Mouse (Mus musculus): ENCODE results near the gene Sipa1l1.

Gene Sipa1l1

DNA sequence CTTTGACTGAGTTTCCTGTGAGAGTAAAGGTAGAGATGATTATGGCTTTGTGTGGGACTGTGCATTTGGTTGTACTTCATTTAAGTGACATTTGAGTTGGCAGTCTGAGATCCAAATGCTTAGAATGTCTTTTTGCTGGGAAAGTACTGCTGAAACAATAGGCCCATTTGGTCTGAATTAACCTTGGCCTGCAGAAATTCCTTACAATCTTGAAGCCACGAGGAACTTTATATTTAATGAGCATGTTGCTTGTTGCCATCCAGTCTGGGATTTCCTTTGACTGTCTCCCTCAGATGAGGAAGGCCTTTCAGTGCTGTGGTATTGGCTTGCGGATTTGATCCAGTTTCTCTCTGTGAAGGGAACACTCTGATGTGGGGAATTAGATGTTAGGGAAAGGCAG, 43.9 kb downstream of the Sipa1l1 start:
- DNase-seq = no peak

DNA sequence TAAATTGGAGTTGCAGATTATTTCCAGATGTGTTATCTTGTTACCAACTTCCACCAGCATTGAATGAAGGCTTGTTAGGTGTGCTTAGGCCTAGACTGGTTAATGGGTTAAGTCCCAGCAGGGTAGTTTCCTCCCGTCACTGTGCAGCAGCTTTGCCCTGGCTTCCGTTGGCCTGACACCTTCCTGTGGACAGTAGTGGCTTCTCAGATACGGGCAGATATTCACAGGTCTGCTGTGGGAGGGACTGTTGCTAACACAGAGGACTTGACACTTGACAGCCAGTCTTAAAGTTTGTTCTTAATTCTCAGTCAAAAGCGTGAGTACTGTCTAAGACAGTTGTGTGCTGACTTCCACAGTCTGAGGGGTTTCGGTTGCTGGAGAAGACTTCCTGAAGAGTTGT, 45.8 kb downstream of the Sipa1l1 start:
- DNase-seq = peak; percentile 29

DNA sequence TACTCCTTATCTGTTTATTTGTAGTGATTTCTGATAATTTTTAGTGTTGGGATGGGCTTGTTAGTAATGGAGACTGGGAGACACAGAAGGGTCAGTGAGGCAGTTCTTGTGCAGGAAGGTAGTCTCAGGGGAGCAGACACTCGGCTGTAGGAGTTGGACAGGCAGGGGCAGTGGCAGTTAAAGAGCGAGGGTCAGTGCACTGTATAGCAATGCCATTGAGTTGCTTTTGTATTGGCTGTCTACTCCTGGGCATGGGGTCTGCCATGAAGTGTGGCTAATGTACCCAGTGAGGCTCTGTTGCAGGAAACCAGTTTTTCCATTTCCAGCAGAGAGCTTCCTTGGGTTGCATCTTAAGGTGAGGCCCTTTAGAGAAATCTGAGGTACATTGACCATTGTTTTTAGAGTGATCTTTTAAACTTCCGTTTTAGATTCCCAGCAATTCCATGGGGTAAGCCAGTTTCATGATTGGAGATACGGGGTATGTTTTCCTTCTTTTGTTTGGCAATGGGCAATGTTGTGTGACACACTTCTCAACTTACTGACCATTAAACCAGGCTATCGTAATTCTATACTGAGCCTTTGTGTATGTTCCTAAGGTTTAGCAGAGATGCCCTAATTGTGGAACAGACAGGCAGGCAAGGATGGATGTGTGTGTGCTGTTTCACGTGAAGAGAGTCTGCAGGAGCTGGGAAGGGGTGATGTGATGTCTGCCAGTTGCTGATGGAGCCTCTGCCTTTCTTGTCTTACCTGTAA, 47.9 kb downstream of the Sipa1l1 start:
- no peak for DNase-seq

DNA sequence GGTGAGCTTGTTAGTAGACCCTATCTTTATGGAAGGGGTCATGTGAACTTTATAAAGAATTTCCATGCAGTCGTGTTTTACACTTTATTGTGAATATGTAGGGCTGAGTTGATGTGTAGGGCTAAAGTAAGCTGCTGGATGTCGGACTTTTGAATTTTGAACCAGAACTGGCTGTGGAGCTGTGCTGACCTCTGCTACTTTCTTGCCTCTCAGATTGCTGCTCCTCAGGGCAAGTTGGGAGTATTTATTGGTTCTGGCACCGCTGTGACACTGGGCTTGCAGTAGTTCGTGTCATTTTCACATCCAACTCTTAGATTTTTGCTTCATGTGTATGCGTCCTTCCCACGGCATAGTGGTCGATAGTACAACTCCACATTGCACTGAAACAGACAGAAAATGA, 49.1 kb downstream of the Sipa1l1 start:
- no peak for DNase-seq

GRCm38 (mm10) chr12:82220367-82221089, 51.4 kb downstream of the Sipa1l1 start:
- DNase-seq = no peak

GRCm38 (mm10) chr12:82223126-82223815, 54.2 kb downstream of the Sipa1l1 start:
- DNase-seq = no peak

DNA sequence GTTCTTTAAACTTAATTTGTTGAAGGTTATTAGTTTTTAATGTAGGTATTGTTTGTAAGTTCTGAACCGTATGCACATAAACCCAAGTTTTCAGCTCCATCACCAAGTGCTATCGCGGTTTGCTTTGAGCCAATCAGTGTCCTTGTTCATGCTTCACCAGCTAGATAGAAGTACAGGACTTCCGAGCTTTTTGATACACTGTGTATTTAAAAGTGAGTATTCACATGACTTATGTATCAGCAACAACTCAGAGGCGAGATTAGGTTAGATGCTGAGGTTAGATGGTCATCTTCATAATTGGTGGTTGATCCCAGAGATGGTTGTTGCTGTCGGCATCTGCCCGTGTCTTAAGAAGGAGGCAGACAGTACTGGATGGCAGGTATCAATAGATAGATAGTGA, 55.7 kb downstream of the Sipa1l1 start:
- no peak for DNase-seq

DNA sequence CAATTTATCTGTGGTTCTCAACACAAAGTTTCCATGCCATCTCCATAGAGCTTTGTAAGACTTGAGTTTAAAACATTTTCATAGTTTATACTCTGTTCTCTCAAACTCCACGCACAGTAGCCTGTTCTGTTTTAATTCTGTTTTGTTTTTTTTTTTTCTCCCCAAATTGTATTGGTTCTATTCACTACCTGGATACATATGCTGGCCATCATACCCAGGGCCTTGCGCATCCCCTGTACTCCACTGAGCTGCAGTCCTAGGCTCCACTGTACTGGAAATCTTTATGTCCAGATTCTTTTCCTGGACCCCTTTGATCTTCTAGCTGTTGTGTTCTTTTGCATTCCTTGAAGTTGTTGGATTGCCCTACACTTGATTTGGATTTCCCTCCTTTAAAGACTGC, 56.2 kb downstream of the Sipa1l1 start:
- DNase-seq = no peak

DNA sequence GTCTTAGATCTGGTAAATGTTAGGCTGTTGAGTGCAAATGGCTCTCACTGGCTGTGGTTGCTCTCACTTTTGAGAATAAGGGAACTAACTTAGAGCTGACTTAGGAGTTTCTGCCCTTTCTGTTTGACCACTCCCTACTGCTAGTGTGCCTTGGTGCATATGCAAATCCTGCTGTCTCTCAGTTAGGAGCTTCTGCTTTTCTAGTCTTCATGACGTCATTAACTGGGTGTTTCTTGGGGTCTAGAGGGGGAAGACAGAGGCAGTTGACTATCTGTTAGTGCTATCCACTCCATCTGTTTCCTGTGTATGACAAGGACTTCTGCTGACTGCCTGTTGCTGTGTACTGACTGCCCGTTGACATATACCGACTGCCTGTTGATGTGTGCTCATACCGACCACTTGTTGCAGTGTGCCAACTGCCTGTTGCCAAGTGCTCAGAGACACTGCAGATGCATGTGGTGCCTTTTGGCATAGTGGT, 56.7 kb downstream of the Sipa1l1 start:
- no peak for DNase-seq

DNA sequence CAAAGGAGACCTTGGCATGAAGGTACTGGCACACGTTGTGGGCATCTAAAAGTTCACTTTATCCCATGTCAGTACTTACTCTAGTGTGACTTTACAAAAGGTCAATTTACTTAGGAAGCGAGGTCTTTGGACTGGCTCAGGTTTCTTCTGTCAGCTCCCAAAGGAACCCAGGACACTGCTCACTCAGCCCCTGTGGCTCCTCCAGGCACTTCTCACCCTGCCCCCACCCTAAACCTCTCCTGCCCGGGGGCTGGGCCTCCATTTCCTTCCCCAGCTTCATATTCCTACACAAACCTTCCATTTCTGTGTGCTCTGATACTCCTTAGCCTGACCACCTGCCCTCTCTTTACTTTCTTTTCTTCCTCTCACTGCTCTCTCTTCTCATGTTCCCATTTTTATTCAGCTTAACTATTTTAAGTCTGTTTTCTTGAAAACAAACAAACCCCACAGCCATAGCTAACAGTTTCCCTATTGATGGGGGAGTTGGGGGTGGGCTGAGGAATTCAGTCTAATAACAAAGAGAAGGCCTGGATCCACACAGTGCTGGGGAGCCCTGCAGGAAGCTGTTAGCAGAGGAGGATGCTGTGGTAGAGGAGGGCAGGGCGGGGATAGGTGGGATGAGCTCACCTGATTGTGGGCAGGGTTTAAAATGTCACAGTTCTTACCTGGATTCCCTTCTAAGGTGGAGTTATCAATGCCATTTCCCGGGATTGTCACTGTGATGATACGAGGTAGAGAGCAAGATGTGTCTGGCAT, 57.4 kb downstream of the Sipa1l1 start:
- peak; percentile 39 for DNase-seq

DNA sequence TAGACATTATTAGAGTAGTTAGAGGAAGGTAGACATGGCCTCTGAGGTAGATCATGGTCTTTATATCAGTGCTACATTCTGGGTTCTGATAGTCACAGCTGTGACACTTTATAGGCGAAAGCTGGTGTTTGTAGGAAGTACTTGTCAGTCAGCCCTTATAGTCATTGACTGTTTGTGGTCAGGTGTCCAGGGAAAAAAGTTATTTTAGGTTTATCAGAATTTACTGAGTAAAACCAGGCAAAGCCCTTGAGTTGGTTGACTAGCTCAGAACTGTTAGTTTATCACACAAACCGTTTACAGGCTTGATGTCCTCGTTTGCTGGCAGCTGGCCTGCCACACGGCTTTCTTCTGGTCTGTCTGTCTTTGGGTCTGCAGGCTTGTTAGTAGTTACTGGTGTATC, 61.0 kb downstream of the Sipa1l1 start:
- no peak for DNase-seq

GRCm38 (mm10) chr12:82231191-82231590, 62.1 kb downstream of the Sipa1l1 start:
- DNase-seq = no peak

GRCm38 (mm10) chr12:82233177-82233576, 64.1 kb downstream of the Sipa1l1 start:
- DNase-seq = no peak

DNA sequence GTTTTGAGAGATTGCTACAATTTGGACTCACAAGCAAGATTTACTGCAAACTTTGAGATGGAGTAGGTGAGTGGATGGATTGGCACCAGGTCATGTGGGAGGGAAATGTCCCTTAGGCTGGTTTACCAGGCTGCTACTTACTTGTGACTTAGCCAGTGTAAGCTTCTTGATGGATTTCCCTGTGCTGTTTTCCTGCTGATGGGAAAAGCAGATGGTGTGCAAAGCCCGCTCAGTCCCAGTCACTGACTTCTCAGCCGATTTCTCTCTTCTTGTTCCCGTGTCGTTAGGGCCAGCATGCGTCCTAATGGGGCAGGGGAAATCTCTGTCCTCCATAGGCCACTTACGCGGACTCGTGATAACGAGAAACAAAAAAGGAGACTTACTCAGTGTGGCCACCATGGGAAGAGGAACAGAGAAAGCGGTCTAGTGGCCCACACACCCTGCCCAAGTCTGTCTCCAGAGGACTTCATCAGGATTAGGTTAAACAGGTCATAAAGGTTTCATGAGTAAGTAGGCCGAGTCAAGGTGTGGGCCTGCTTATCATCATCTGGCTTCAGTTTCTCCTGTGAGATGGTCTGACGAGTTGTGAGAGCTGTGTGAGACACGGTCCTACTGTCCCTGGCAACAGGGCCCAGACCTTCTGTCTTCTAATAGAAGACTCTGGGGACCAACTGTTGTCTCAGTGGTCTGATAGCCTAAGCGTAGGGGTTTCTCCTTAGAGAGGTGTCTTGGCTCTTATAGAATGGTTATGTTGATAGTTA, 65.5 kb downstream of the Sipa1l1 start:
- DNase-seq = peak; percentile 17

DNA sequence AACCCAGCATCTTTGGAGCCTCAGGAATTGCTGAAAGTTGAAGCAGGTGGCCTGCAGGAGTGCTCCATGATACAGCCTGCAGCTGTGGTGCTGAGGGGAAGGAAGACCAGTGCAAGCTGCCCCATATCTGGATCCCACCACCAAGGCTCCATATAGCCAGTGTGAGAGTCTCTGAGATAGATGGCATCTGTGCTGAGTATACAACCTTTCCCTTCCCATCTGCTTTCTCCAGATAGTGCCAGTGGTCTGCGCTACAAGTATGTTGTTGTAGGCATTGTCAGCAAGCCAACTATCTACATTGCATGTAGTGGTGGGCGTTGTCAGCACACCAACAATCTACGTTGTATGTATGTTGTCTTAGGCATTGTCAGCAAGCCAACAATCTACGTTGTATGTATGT, 68.0 kb downstream of the Sipa1l1 start:
- DNase-seq = no peak

- DNase-seq = no peak
Measured at GRCm38 (mm10) chr12:82237946-82238345, 68.8 kb downstream of the Sipa1l1 start.

DNA sequence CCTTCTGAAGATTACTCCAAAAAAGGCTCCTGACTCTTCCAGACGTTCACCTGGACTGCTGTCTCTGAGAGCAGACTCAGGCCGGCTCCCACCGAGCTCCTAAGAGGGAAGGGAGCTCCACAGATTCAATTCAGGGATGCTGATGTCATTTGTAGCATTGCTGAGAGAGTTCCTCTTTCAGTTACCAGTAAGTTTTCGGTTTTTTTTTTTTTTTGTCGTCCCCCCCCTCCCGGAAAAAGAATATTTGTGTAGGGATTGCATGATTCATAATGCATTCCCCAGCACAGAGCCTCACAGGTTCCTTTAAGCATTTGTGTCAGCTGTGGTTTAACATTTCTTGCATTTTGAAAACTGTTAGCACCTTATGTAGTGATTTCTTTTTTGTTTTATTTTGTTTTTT, 71.6 kb downstream of the Sipa1l1 start:
- no peak for DNase-seq

GRCm38 (mm10) chr12:82245219-82245618, 76.1 kb downstream of the Sipa1l1 start:
- DNase-seq = no peak

- no peak for DNase-seq
Measured at GRCm38 (mm10) chr12:82246422-82246821, 77.3 kb downstream of the Sipa1l1 start.

- DNase-seq = no peak
Measured at GRCm38 (mm10) chr12:82247371-82248258, 78.5 kb downstream of the Sipa1l1 start.

DNA sequence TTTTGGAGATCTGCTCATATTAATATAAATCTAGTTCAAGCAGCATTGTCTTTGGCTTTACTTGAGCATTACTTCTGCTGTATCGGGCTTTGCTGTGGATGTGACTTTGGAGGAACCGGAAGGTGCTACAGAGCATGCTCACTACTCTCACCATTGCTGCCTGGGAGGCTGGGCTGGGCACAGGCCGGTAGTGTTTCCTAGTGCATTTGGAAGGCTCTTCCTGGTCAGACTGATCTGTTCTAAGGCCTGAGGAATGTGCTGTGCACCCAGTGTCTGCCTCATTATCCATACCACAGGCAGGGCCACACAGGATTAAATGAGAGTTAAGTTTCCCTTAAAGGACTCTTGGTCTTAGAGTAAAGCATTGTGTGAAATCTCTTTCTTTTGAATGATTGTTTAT, 79.4 kb downstream of the Sipa1l1 start:
- no peak for DNase-seq

All from embryo, embryonic 11 days (tissue).